Mouse (Mus musculus) heart, postnatal 0 days (tissue): ENCODE data around the gene Igsf3.

Experiments used
- CTCF ChIP-seq: IDR thresholded peaks from 2 replicates; pipeline ENCODE4 v1.5.1; 2016; ENCODE audit warnings: antibody characterized with exemption, control low read depth, low read depth
- EP300 ChIP-seq: IDR thresholded peaks from 2 replicates; pipeline ENCODE4 v1.6.1; 2016; ENCODE audit warnings: antibody characterized with exemption, low read depth

GRCm38 (mm10) chr3:101419653-101419994 lies 42.7 kb downstream of the Igsf3 start:
- no peak for TF ChIP-seq EP300
- TF ChIP-seq CTCF = no peak
